Mouse (Mus musculus) ES-Bruce4 (cell line): ENCODE data around the gene Foxr1. TPM values are rescaled to one million over a fixed set of nuclear protein-coding genes. Genes with fewer than 3 reads are reported as not detected.

Source experiments
- H3K27ac ChIP-seq: 2 replicates; pipeline ENCODE4 v1.5.1; 2012; ENCODE audit warnings: low read length, inconsistent platforms; ENCODE audit not compliant: insufficient read depth
- H3K27me3 ChIP-seq: 2 replicates; pipeline ENCODE4 v1.6.1; 2012; ENCODE audit warnings: mild to moderate bottlenecking, low read length, inconsistent platforms; ENCODE audit not compliant: control insufficient read depth, poor library complexity, insufficient read depth, severe bottlenecking
- H3K36me3 ChIP-seq: 2 replicates; pipeline ENCODE4 v1.6.1; 2012; ENCODE audit warnings: inconsistent platforms, mild to moderate bottlenecking, low read length, moderate library complexity; ENCODE audit not compliant: control insufficient read depth, poor library complexity, insufficient read depth, severe bottlenecking
- H3K4me1 ChIP-seq: one replicate; pipeline ENCODE4 v1.8.1; 2011; ENCODE audit warnings: low read length; ENCODE audit not compliant: control insufficient read depth, insufficient read depth
- H3K4me3 ChIP-seq: 2 replicates; pipeline ENCODE4 v1.5.1; 2011; ENCODE audit warnings: low read depth, mild to moderate bottlenecking, low read length
- H3K9ac ChIP-seq: 2 replicates; pipeline ENCODE4 v1.6.1; 2012; ENCODE audit warnings: low read depth, mild to moderate bottlenecking, inconsistent platforms; ENCODE audit not compliant: poor library complexity, severe bottlenecking
- H3K9me3 ChIP-seq: replicated peaks from 2 replicates; pipeline ENCODE4 v1.6.1; 2012; ENCODE audit warnings: mild to moderate bottlenecking, low read length, inconsistent platforms; ENCODE audit not compliant: control insufficient read depth, poor library complexity, insufficient read depth, severe bottlenecking
- CTCF ChIP-seq: IDR thresholded peaks from one replicate; pipeline ENCODE4 v1.8.1; 2011; ENCODE audit warnings: low read depth, low read length
- EP300 ChIP-seq: IDR thresholded peaks from 2 replicates; pipeline ENCODE4 v1.6.1; 2011; ENCODE audit warnings: low read depth, low read length; ENCODE audit not compliant: insufficient read depth
- POLR2A ChIP-seq: IDR thresholded peaks from one replicate; pipeline ENCODE4 v1.8.1; 2011; ENCODE audit warnings: low read length; ENCODE audit not compliant: insufficient read depth
- polyA plus RNA-seq: library from polyadenylated mRNA; stranded (reverse); fragments of >200 nt; gene quantifications from 2 replicates; pipeline ENCODE4 v1.2.4, GENCODE M21; 2011; ENCODE audit warnings: low read depth; ENCODE audit not compliant: missing spikeins, insufficient read depth, insufficient read length

The Foxr1 gene
- polyA plus RNA-seq, 1 experiment = 1.8 TPM

- Histone ChIP-seq H3K27me3 (no peaks in the 10 kb centered on the region), H3K9ac (no peak overlapping the region), H3K9me3 (no peaks in the 10 kb centered on the region), H3K4me1 (no peaks in the 10 kb centered on the region), H3K36me3 (peaks cover 45% of the 10 kb centered on the region), H3K27ac (no peak overlapping the region), H3K4me3 (no peak overlapping the region)
- TF ChIP-seq POLR2A (no peak), CTCF (peak; percentile 70), EP300 (no peak)
Measured at GRCm38 (mm10) chr9:44391466-44391865, 49.5 kb downstream of the Foxr1 start.

- Histone ChIP-seq H3K27me3 (no peaks in the 10 kb centered on the region), H3K36me3 (peaks cover 63% of the 10 kb centered on the region), H3K4me3 (no peak overlapping the region), H3K9ac (no peak overlapping the region), H3K27ac (no peak overlapping the region), H3K4me1 (no peaks in the 10 kb centered on the region), H3K9me3 (no peaks in the 10 kb centered on the region)
- TF ChIP-seq EP300 (no peak), CTCF (peak; percentile 89), POLR2A (no peak)
Measured at GRCm38 (mm10) chr9:44389273-44389672, 51.7 kb downstream of the Foxr1 start.

GRCm38 (mm10) chr9:44387221-44387620, 53.7 kb downstream of the Foxr1 start:
- H3K4me1 ChIP-seq = no peaks in the 10 kb centered on the region
- no peaks in the 10 kb centered on the region for H3K27me3 ChIP-seq
- TF ChIP-seq POLR2A (no peak), EP300 (no peak), CTCF (no peak)
- H3K27ac ChIP-seq = no peak overlapping the region
- no peak overlapping the region for H3K9ac ChIP-seq
- H3K9me3 ChIP-seq = no peaks in the 10 kb centered on the region
- H3K4me3 ChIP-seq = no peak overlapping the region
- H3K36me3 ChIP-seq = peaks cover 79% of the 10 kb centered on the region

- H3K4me1 ChIP-seq = peaks cover 2% of the 10 kb centered on the region
- no peak overlapping the region for H3K27ac ChIP-seq
- TF ChIP-seq POLR2A (no peak), EP300 (no peak), CTCF (no peak)
- H3K9ac ChIP-seq = no peak overlapping the region
- H3K36me3 ChIP-seq = peaks cover 74% of the 10 kb centered on the region
- no peaks in the 10 kb centered on the region for H3K9me3 ChIP-seq
- no peak overlapping the region for H3K4me3 ChIP-seq
- no peaks in the 10 kb centered on the region for H3K27me3 ChIP-seq
Measured at GRCm38 (mm10) chr9:44384596-44384995, 56.3 kb downstream of the Foxr1 start.

Other genes with a start within 250 kb of the Foxr1 start
- gene Cbl, start 207.1 kb downstream of the Foxr1 start, polyA plus RNA-seq = 58.8 and 62.0 TPM in 2 replicates
- gene Ccdc153, start 200.5 kb downstream of the Foxr1 start, polyA plus RNA-seq = not detected in 2 replicates
- gene Pdzd3, start 189.7 kb downstream of the Foxr1 start, polyA plus RNA-seq = not detected in 2 replicates
- 1.6 and 2.3 TPM in 2 replicates for gene Nlrx1, start 172.5 kb downstream of the Foxr1 start, polyA plus RNA-seq
- gene Abcg4, start 152.5 kb downstream of the Foxr1 start, polyA plus RNA-seq = 0.62 and 1.3 TPM in 2 replicates
- gene Hinfp, start 135.5 kb downstream of the Foxr1 start, polyA plus RNA-seq = 24.8 and 27.8 TPM in 2 replicates
- 5.1 and 7.0 TPM in 2 replicates for gene C2cd2l, start 120.9 kb downstream of the Foxr1 start, polyA plus RNA-seq
- 13.7 and 17.4 TPM in 2 replicates for gene Dpagt1, start 115.1 kb downstream of the Foxr1 start, polyA plus RNA-seq
- gene H2afx, start 106.4 kb downstream of the Foxr1 start, polyA plus RNA-seq = 173 and 202 TPM in 2 replicates
- gene Hmbs, start 96.9 kb downstream of the Foxr1 start, polyA plus RNA-seq = 76.5 and 80.3 TPM in 2 replicates
- 26.7 and 30.5 TPM in 2 replicates for gene Vps11, start 79.5 kb downstream of the Foxr1 start, polyA plus RNA-seq
- gene Hyou1, start 61.6 kb downstream of the Foxr1 start, polyA plus RNA-seq = 114 and 147 TPM in 2 replicates
- 7.7 and 8.1 TPM in 2 replicates for gene Slc37a4, start 44.3 kb downstream of the Foxr1 start, polyA plus RNA-seq
- gene Rps25, start 34.0 kb downstream of the Foxr1 start, polyA plus RNA-seq = 4,348 and 4,428 TPM in 2 replicates
- gene Trappc4, start 33.5 kb downstream of the Foxr1 start, polyA plus RNA-seq = 83.0 and 89.8 TPM in 2 replicates
- gene Ccdc84, start 22.6 kb downstream of the Foxr1 start, polyA plus RNA-seq = 13.7 and 14.3 TPM in 2 replicates
- 1.7 and 2.5 TPM in 2 replicates for gene Upk2, start 13.8 kb upstream of the Foxr1 start, polyA plus RNA-seq
- 22.6 and 25.6 TPM in 2 replicates for gene Bcl9l, start 41.7 kb upstream of the Foxr1 start, polyA plus RNA-seq
- not detected in 2 replicates for gene Cxcr5, start 120.7 kb upstream of the Foxr1 start, polyA plus RNA-seq
- 165 and 176 TPM in 2 replicates for gene Ddx6, start 163.8 kb upstream of the Foxr1 start, polyA plus RNA-seq
- not detected in 2 replicates for gene Treh, start 232.1 kb upstream of the Foxr1 start, polyA plus RNA-seq